Mouse (Mus musculus): ENCODE data around the gene Bod1l. TPM values are rescaled to one million over a fixed set of nuclear protein-coding genes. Genes with fewer than 3 reads are reported as not detected.
A peak's percentile ranks its signal among the peaks of the same experiment; 100 is the strongest.

Gene Bod1l
- 19.0 and 23.8 TPM in 2 replicates for polyA plus RNA-seq (2015; fragmentation: Nextera tagmentation; extraction: Ambion mirVana)

- Histone ChIP-seq H3K4me2 (peak within 1 kb of the TSS; percentile 76), H3K4me3 (peak within 1 kb of the TSS; percentile 92), H3K9ac (peak within 1 kb of the TSS; percentile 97), H3K27ac (peak within 1 kb of the TSS; percentile 70), H3K4me1 (peaks cover 17% of the 10 kb centered on the region), H3K9me3 (no peaks in the 10 kb centered on the region), H3K27me3 (no peaks in the 10 kb centered on the region), H3K36me3 (no peaks in the 10 kb centered on the region)
- under 1% methylated on average over 37 of the region's 38 CpGs for WGBS
- peak; percentile 90 for ATAC-seq (ENCODE audit: insufficient number of reproducible peaks, low FRiP score, low TSS enrichment, low read depth)
These were observed at the start of gene Bod1l for GRCm38 (mm10) chr5:41844147-41844529. Gene Bod1l, minus strand, starts transcription at chr5:41844315.

- no peak overlapping the region for H3K4me2 ChIP-seq
- no peaks in the 10 kb centered on the region for H3K27me3 ChIP-seq
- no peak overlapping the region for H3K27ac ChIP-seq
- 79% methylated on average over 6 of the region's 6 CpGs for WGBS
- no peaks in the 10 kb centered on the region for H3K9me3 ChIP-seq
- no peak overlapping the region for H3K9ac ChIP-seq
- no peak for ATAC-seq (ENCODE audit: insufficient number of reproducible peaks, low FRiP score, low TSS enrichment, low read depth)
- H3K4me1 ChIP-seq = no peaks in the 10 kb centered on the region
- no peak overlapping the region for H3K4me3 ChIP-seq
- H3K36me3 ChIP-seq = no peaks in the 10 kb centered on the region
These were observed 49.2 kb upstream of the Bod1l start for GRCm38 (mm10) chr5:41893351-41893750.

GRCm38 (mm10) chr5:41890871-41891270 lies 46.8 kb upstream of the Bod1l start:
- H3K4me1 ChIP-seq = no peaks in the 10 kb centered on the region
- H3K4me2 ChIP-seq = no peak overlapping the region
- no peak overlapping the region for H3K4me3 ChIP-seq
- no peak for ATAC-seq (ENCODE audit: insufficient number of reproducible peaks, low FRiP score, low TSS enrichment, low read depth)
- H3K9ac ChIP-seq = no peak overlapping the region
- H3K9me3 ChIP-seq = no peaks in the 10 kb centered on the region
- no peaks in the 10 kb centered on the region for H3K36me3 ChIP-seq
- 68% methylated on average over 5 of the region's 5 CpGs for WGBS
- 0 out of 2 replicates have a peak, but pooled peaks cover 3% of the 10 kb centered on the region for H3K27me3 ChIP-seq
- no peak overlapping the region for H3K27ac ChIP-seq

GRCm38 (mm10) chr5:41889245-41889849 lies 45.2 kb upstream of the Bod1l start:
- no peak overlapping the region for H3K4me3 ChIP-seq
- H3K4me2 ChIP-seq = no peak overlapping the region
- 0 out of 2 replicates have a peak, but pooled peaks cover 3% of the 10 kb centered on the region for H3K27me3 ChIP-seq
- ATAC-seq (ENCODE audit: insufficient number of reproducible peaks, low FRiP score, low TSS enrichment, low read depth) = no peak
- H3K4me1 ChIP-seq = 0 out of 2 replicates have a peak, but pooled peaks cover 1% of the 10 kb centered on the region
- no peak overlapping the region for H3K9ac ChIP-seq
- H3K27ac ChIP-seq = no peak overlapping the region
- WGBS = 77% methylated on average over 8 of the region's 8 CpGs
- H3K9me3 ChIP-seq = no peaks in the 10 kb centered on the region
- no peaks in the 10 kb centered on the region for H3K36me3 ChIP-seq

GRCm38 (mm10) chr5:41888834-41889233 lies 44.7 kb upstream of the Bod1l start:
- Histone ChIP-seq H3K27me3 (0 out of 2 replicates have a peak, but pooled peaks cover 3% of the 10 kb centered on the region), H3K4me1 (0 out of 2 replicates have a peak, but pooled peaks cover 4% of the 10 kb centered on the region), H3K4me2 (no peak overlapping the region), H3K36me3 (no peaks in the 10 kb centered on the region), H3K9me3 (no peaks in the 10 kb centered on the region), H3K27ac (no peak overlapping the region), H3K9ac (no peak overlapping the region), H3K4me3 (no peak overlapping the region)
- ATAC-seq (ENCODE audit: insufficient number of reproducible peaks, low FRiP score, low TSS enrichment, low read depth) = no peak
- WGBS = 55% methylated on average over 3 of the region's 3 CpGs

- 17% methylated on average over 4 of the region's 4 CpGs for WGBS
- ATAC-seq (ENCODE audit: insufficient number of reproducible peaks, low FRiP score, low TSS enrichment, low read depth) = no peak
- Histone ChIP-seq H3K4me2 (no peak overlapping the region), H3K36me3 (no peaks in the 10 kb centered on the region), H3K4me3 (no peak overlapping the region), H3K9ac (no peak overlapping the region), H3K9me3 (no peaks in the 10 kb centered on the region), H3K27me3 (0 out of 2 replicates have a peak, but pooled peaks cover 6% of the 10 kb centered on the region), H3K27ac (no peak overlapping the region), H3K4me1 (0 out of 2 replicates have a peak, but pooled peaks cover 4% of the 10 kb centered on the region)
These were observed 43.6 kb upstream of the Bod1l start for GRCm38 (mm10) chr5:41887738-41888137.

GRCm38 (mm10) chr5:41884563-41884962 lies 40.4 kb upstream of the Bod1l start:
- Histone ChIP-seq H3K4me1 (0 out of 2 replicates have a peak, but pooled peaks cover 4% of the 10 kb centered on the region), H3K4me3 (peak overlapping the region; percentile 11; the same call in 1 of the 2 replicates), H3K4me2 (no peak overlapping the region), H3K27ac (no peak overlapping the region), H3K36me3 (no peaks in the 10 kb centered on the region), H3K27me3 (0 out of 2 replicates have a peak, but pooled peaks cover 6% of the 10 kb centered on the region), H3K9me3 (no peaks in the 10 kb centered on the region), H3K9ac (no peak overlapping the region)
- 11% methylated on average over 12 of the region's 12 CpGs for WGBS
- ATAC-seq (ENCODE audit: insufficient number of reproducible peaks, low FRiP score, low TSS enrichment, low read depth) = no peak

GRCm38 (mm10) chr5:41871164-41871563 lies 27.0 kb upstream of the Bod1l start:
- ATAC-seq (ENCODE audit: insufficient number of reproducible peaks, low FRiP score, low TSS enrichment, low read depth) = no peak
- H3K27me3 ChIP-seq = no peaks in the 10 kb centered on the region
- H3K4me2 ChIP-seq = no peak overlapping the region
- H3K4me1 ChIP-seq = peaks cover 5% of the 10 kb centered on the region; the same call in 1 of the 2 replicates
- WGBS = 46% methylated on average over 2 of the region's 2 CpGs
- no peak overlapping the region for H3K4me3 ChIP-seq
- no peak overlapping the region for H3K27ac ChIP-seq
- H3K36me3 ChIP-seq = no peaks in the 10 kb centered on the region
- H3K9me3 ChIP-seq = no peaks in the 10 kb centered on the region
- H3K9ac ChIP-seq = no peak overlapping the region

- Histone ChIP-seq H3K27me3 (no peaks in the 10 kb centered on the region), H3K4me2 (no peak overlapping the region), H3K36me3 (no peaks in the 10 kb centered on the region), H3K27ac (no peak overlapping the region), H3K9me3 (no peaks in the 10 kb centered on the region), H3K4me3 (no peak overlapping the region), H3K9ac (no peak overlapping the region), H3K4me1 (no peaks in the 10 kb centered on the region)
- 81% methylated on average over 2 of the region's 2 CpGs for WGBS
- ATAC-seq (ENCODE audit: insufficient number of reproducible peaks, low FRiP score, low TSS enrichment, low read depth) = no peak
These were observed 11.7 kb upstream of the Bod1l start for GRCm38 (mm10) chr5:41855781-41856180.

- no peaks in the 10 kb centered on the region for H3K27me3 ChIP-seq
- no peak overlapping the region for H3K27ac ChIP-seq
- peak overlapping the region; percentile 92 for H3K4me3 ChIP-seq
- ATAC-seq (ENCODE audit: insufficient number of reproducible peaks, low FRiP score, low TSS enrichment, low read depth) = no peak
- no peak overlapping the region for H3K9ac ChIP-seq
- peak overlapping the region; percentile 76 for H3K4me2 ChIP-seq
- H3K9me3 ChIP-seq = no peaks in the 10 kb centered on the region
- no peaks in the 10 kb centered on the region for H3K36me3 ChIP-seq
- 62% methylated on average over 2 of the region's 2 CpGs for WGBS
- H3K4me1 ChIP-seq = peaks cover 17% of the 10 kb centered on the region
These were observed 1.4 kb upstream of the Bod1l start for GRCm38 (mm10) chr5:41845558-41845937.

GRCm38 (mm10) chr5:41844820-41845557 lies 874 bp upstream of the Bod1l start:
- H3K36me3 ChIP-seq = no peaks in the 10 kb centered on the region
- H3K4me2 ChIP-seq = peak overlapping the region; percentile 76
- H3K4me3 ChIP-seq = peak overlapping the region; percentile 92
- H3K27ac ChIP-seq = no peak overlapping the region
- H3K4me1 ChIP-seq = peaks cover 17% of the 10 kb centered on the region
- no peaks in the 10 kb centered on the region for H3K9me3 ChIP-seq
- H3K9ac ChIP-seq = no peak overlapping the region
- 17% methylated on average over 16 of the region's 16 CpGs for WGBS
- H3K27me3 ChIP-seq = no peaks in the 10 kb centered on the region
- no peak for ATAC-seq (ENCODE audit: insufficient number of reproducible peaks, low FRiP score, low TSS enrichment, low read depth)

All from limb, embryonic 15.5 days (tissue).